Mouse (Mus musculus) hindbrain, embryonic 10.5 days (tissue): ENCODE results near the gene Rgs6. TPM values are rescaled to one million over a fixed set of nuclear protein-coding genes. Genes with fewer than 3 reads are reported as not detected.
A peak's percentile ranks its signal among the peaks of the same experiment; 100 is the strongest.

Source experiments
- DNase-seq: peaks from one replicate; pipeline ENCODE4 v3.0.0-alpha.2; 2017; ENCODE audit warnings: low spot score
- H3K27ac ChIP-seq: fragments of 300-500 bp; sonication (generic); 2 replicates; pipeline ENCODE4 v1.5.1; 2016; ENCODE audit warnings: mild to moderate bottlenecking, moderate library complexity
- H3K27me3 ChIP-seq: fragments of 300-500 bp; sonication (generic); 2 replicates; pipeline ENCODE4 v1.6.1; 2016; ENCODE audit warnings: mild to moderate bottlenecking; ENCODE audit not compliant: poor library complexity, insufficient read depth, severe bottlenecking
- H3K36me3 ChIP-seq: fragments of 300-500 bp; sonication (generic); 2 replicates; pipeline ENCODE4 v1.6.1; 2016; ENCODE audit warnings: mild to moderate bottlenecking, moderate library complexity
- H3K4me1 ChIP-seq: fragments of 300-500 bp; sonication (generic); replicated peaks from 2 replicates; pipeline ENCODE4 v1.6.1; 2016; ENCODE audit warnings: mild to moderate bottlenecking
- H3K4me3 ChIP-seq: fragments of 300-500 bp; sonication (generic); 2 replicates; pipeline ENCODE4 v1.5.1; 2016; ENCODE audit warnings: mild to moderate bottlenecking, moderate library complexity
- H3K9me3 ChIP-seq: fragments of 300-500 bp; sonication (generic); 2 replicates; pipeline ENCODE4 v1.6.1; 2016; ENCODE audit warnings: mild to moderate bottlenecking, moderate library complexity
- WGBS: fragments of 180-500 bp; shearing (Covaris S2); methylation state at CpG from one replicate; pipeline ENCODE4 v1.1.7; 2016; 5-methylcytosine and 5-hydroxymethylcytosine counted together
- polyA plus RNA-seq: library from polyadenylated mRNA; unstranded; fragments of >200 nt; fragmentation: Nextera tagmentation; extraction: Ambion mirVana; gene quantifications from 2 replicates; pipeline ENCODE4 v1.2.1, GENCODE M21; 2016

Gene Rgs6
- polyA plus RNA-seq, 1 experiment from 2014 or later, result 0.31 TPM

- 72% methylated on average over 6 of the region's 6 CpGs for WGBS
- H3K4me3 ChIP-seq, result no peak overlapping the region
- H3K27ac ChIP-seq, result peak overlapping the region; percentile 77
- DNase-seq, result peak; percentile 4
- no peaks in the 10 kb centered on the region for H3K36me3 ChIP-seq
- H3K9me3 ChIP-seq, result no peaks in the 10 kb centered on the region
- H3K27me3 ChIP-seq, result peaks cover 4% of the 10 kb centered on the region; the same call in 1 of the 2 replicates
- H3K4me1 ChIP-seq, result peaks cover 24% of the 10 kb centered on the region
These were observed 456.0 kb downstream of the Rgs6 start for GRCm38 (mm10) chr12:83043980-83044620.

- no peaks in the 10 kb centered on the region for H3K36me3 ChIP-seq
- peak overlapping the region; percentile 77 for H3K27ac ChIP-seq
- H3K9me3 ChIP-seq, result no peaks in the 10 kb centered on the region
- H3K4me3 ChIP-seq, result no peak overlapping the region
- peaks cover 24% of the 10 kb centered on the region for H3K4me1 ChIP-seq
- peaks cover 4% of the 10 kb centered on the region; the same call in 1 of the 2 replicates for H3K27me3 ChIP-seq
- 27% methylated on average over 4 of the region's 4 CpGs for WGBS
- peak; percentile 18 for DNase-seq
These were observed 456.5 kb downstream of the Rgs6 start for GRCm38 (mm10) chr12:83044621-83044990.

- Histone ChIP-seq H3K9me3 (no peaks in the 10 kb centered on the region), H3K4me3 (no peak overlapping the region), H3K27ac (peak overlapping the region; percentile 69; the same call in 1 of the 2 replicates), H3K36me3 (no peaks in the 10 kb centered on the region), H3K27me3 (peaks cover 4% of the 10 kb centered on the region; the same call in 1 of the 2 replicates), H3K4me1 (peaks cover 24% of the 10 kb centered on the region)
- WGBS, result 59% methylated on average over 12 of the region's 12 CpGs
- no peak for DNase-seq
These were observed 457.0 kb downstream of the Rgs6 start for GRCm38 (mm10) chr12:83045001-83045531.

- DNase-seq, result no peak
- Histone ChIP-seq H3K4me3 (no peak overlapping the region), H3K36me3 (no peaks in the 10 kb centered on the region), H3K4me1 (peaks cover 24% of the 10 kb centered on the region), H3K27ac (no peak overlapping the region), H3K27me3 (peaks cover 4% of the 10 kb centered on the region; the same call in 1 of the 2 replicates), H3K9me3 (no peaks in the 10 kb centered on the region)
- 96% methylated on average over 9 of the region's 9 CpGs for WGBS
These were observed 458.6 kb downstream of the Rgs6 start for GRCm38 (mm10) chr12:83046734-83047133.

GRCm38 (mm10) chr12:83047710-83048109, 459.6 kb downstream of the Rgs6 start:
- DNase-seq, result no peak
- H3K36me3 ChIP-seq, result no peaks in the 10 kb centered on the region
- H3K4me3 ChIP-seq, result no peak overlapping the region
- no peaks in the 10 kb centered on the region for H3K9me3 ChIP-seq
- peaks cover 4% of the 10 kb centered on the region; the same call in 1 of the 2 replicates for H3K27me3 ChIP-seq
- 85% methylated on average over 7 of the region's 7 CpGs for WGBS
- H3K4me1 ChIP-seq, result peaks cover 24% of the 10 kb centered on the region
- H3K27ac ChIP-seq, result no peak overlapping the region

- no peaks in the 10 kb centered on the region for H3K36me3 ChIP-seq
- H3K4me1 ChIP-seq, result peaks cover under 1% of the 10 kb centered on the region
- H3K9me3 ChIP-seq, result peaks cover 10% of the 10 kb centered on the region; the same call in 1 of the 2 replicates
- no peak overlapping the region for H3K27ac ChIP-seq
- peaks cover 4% of the 10 kb centered on the region; the same call in 1 of the 2 replicates for H3K27me3 ChIP-seq
- WGBS, result 89% methylated on average over 8 of the region's 8 CpGs
- H3K4me3 ChIP-seq, result no peak overlapping the region
- DNase-seq, result no peak
These were observed 462.4 kb downstream of the Rgs6 start for GRCm38 (mm10) chr12:83050514-83050913.

GRCm38 (mm10) chr12:83052391-83052790, 464.3 kb downstream of the Rgs6 start:
- H3K27ac ChIP-seq, result no peak overlapping the region
- WGBS, result 81% methylated on average over 4 of the region's 4 CpGs
- DNase-seq, result no peak
- H3K36me3 ChIP-seq, result no peaks in the 10 kb centered on the region
- H3K27me3 ChIP-seq, result no peaks in the 10 kb centered on the region
- H3K9me3 ChIP-seq, result peaks cover 10% of the 10 kb centered on the region; the same call in 1 of the 2 replicates
- H3K4me3 ChIP-seq, result no peak overlapping the region
- H3K4me1 ChIP-seq, result no peaks in the 10 kb centered on the region

GRCm38 (mm10) chr12:83055690-83056089, 467.6 kb downstream of the Rgs6 start:
- Histone ChIP-seq H3K27ac (no peak overlapping the region), H3K4me1 (no peaks in the 10 kb centered on the region), H3K27me3 (no peaks in the 10 kb centered on the region), H3K4me3 (no peak overlapping the region), H3K36me3 (no peaks in the 10 kb centered on the region), H3K9me3 (peaks cover 10% of the 10 kb centered on the region; the same call in 1 of the 2 replicates)
- 83% methylated on average over 5 of the region's 5 CpGs for WGBS
- no peak for DNase-seq

- no peaks in the 10 kb centered on the region for H3K27me3 ChIP-seq
- WGBS, result 71% methylated on average over 6 of the region's 6 CpGs
- DNase-seq, result no peak
These were observed 478.3 kb downstream of the Rgs6 start for GRCm38 (mm10) chr12:83066426-83066825.

GRCm38 (mm10) chr12:83070848-83071247, 482.8 kb downstream of the Rgs6 start:
- 80% methylated on average over 5 of the region's 5 CpGs for WGBS
- DNase-seq, result no peak
- H3K4me1 ChIP-seq, result peaks cover 27% of the 10 kb centered on the region

More at GRCm38 (mm10) chr12:83066426-83066825, 478.3 kb downstream of the Rgs6 start:
- H3K4me3 ChIP-seq, result no peak overlapping the region
- H3K27ac ChIP-seq, result no peak overlapping the region
- H3K36me3 ChIP-seq, result no peaks in the 10 kb centered on the region
- no peaks in the 10 kb centered on the region for H3K9me3 ChIP-seq
- H3K4me1 ChIP-seq, result peaks cover 6% of the 10 kb centered on the region

GRCm38 (mm10) chr12:83072181-83072887, 484.2 kb downstream of the Rgs6 start:
- H3K9me3 ChIP-seq, result no peaks in the 10 kb centered on the region
- DNase-seq, result peak; percentile 6
- H3K27me3 ChIP-seq, result no peaks in the 10 kb centered on the region
- no peak overlapping the region for H3K4me3 ChIP-seq
- H3K4me1 ChIP-seq, result peaks cover 21% of the 10 kb centered on the region
- WGBS, result 46% methylated on average over 3 of the region's 3 CpGs
- no peaks in the 10 kb centered on the region for H3K36me3 ChIP-seq
- H3K27ac ChIP-seq, result peak overlapping the region; percentile 41

More at GRCm38 (mm10) chr12:83070848-83071247, 482.8 kb downstream of the Rgs6 start:
- H3K27ac ChIP-seq, result no peak overlapping the region
- H3K36me3 ChIP-seq, result no peaks in the 10 kb centered on the region
- no peak overlapping the region for H3K4me3 ChIP-seq
- H3K27me3 ChIP-seq, result no peaks in the 10 kb centered on the region
- H3K9me3 ChIP-seq, result no peaks in the 10 kb centered on the region

- WGBS, result 40% methylated on average over 13 of the region's 13 CpGs
- no peaks in the 10 kb centered on the region for H3K9me3 ChIP-seq
- no peak overlapping the region for H3K4me3 ChIP-seq
- peak overlapping the region; percentile 69 for H3K27ac ChIP-seq
- peaks cover 21% of the 10 kb centered on the region for H3K4me1 ChIP-seq
- no peaks in the 10 kb centered on the region for H3K27me3 ChIP-seq
- H3K36me3 ChIP-seq, result no peaks in the 10 kb centered on the region
- peak; percentile 19 for DNase-seq
These were observed 485.1 kb downstream of the Rgs6 start for GRCm38 (mm10) chr12:83072951-83073878.
